Mouse (Mus musculus): ENCODE results near the gene Mmp10. TPM values are rescaled to one million over a fixed set of nuclear protein-coding genes. Genes with fewer than 3 reads are reported as not detected.

The Mmp10 gene
- total RNA-seq, 1 experiment = 0.13 TPM

GRCm38 (mm10) chr9:7526255-7526940 lies 24.2 kb downstream of the Mmp10 start:
- no peak for DNase-seq (ENCODE audit: low read depth, low spot score)

GRCm38 (mm10) chr9:7542763-7543162 lies 40.6 kb downstream of the Mmp10 start:
- Histone ChIP-seq H3K36me3 (ENCODE audit: control insufficient read depth, insufficient read depth, low read length, poor library complexity, severe bottlenecking) (no peaks in the 10 kb centered on the region), H3K9ac (ENCODE audit: insufficient read depth, low read depth, low read length, poor library complexity, severe bottlenecking) (no peak overlapping the region), H3K9me3 (ENCODE audit: control insufficient read depth, insufficient read depth, low read depth, low read length) (no peaks in the 10 kb centered on the region), H3K27ac (ENCODE audit: insufficient read depth, low read depth, low read length, poor library complexity, severe bottlenecking) (no peak overlapping the region), H3K4me3 (ENCODE audit: insufficient read depth in 1 of 2, low read depth in 1 of 2, low read length in 2 of 2, poor library complexity in 1 of 2, severe bottlenecking in 1 of 2) (no peak overlapping the region), H3K4me1 (ENCODE audit: control insufficient read depth in 2 of 2, insufficient read depth in 2 of 2, low read length in 2 of 2, poor library complexity in 1 of 2) (no peaks in the 10 kb centered on the region)
- no peak for DNase-seq (ENCODE audit: low read depth, low spot score)
- TF ChIP-seq ZC3H11A (IDR thresholded peaks at IDR 0.05; ENCODE audit: borderline replicate concordance, low read depth, low read length) = no peak
- TF ChIP-seq MAFK (IDR thresholded peaks at IDR 0.05; ENCODE audit: insufficient read depth, low read depth, low read length) = no peak
- TF ChIP-seq ZNF384 (IDR thresholded peaks at IDR 0.05; ENCODE audit: low read depth, low read length) = no peak
- no peak for TF ChIP-seq CHD2 (IDR thresholded peaks at IDR 0.05; ENCODE audit: low read depth, low read length)
- TF ChIP-seq HCFC1 (IDR thresholded peaks at IDR 0.05; ENCODE audit: borderline replicate concordance, insufficient read depth, low read length) = no peak
- in situ Hi-C loops (cut with MboI; ENCODE audit: low sequenced_read_pairs in 2 of 2, unreplicated experiment in 2 of 2) = no loop called here

More at GRCm38 (mm10) chr9:7526255-7526940, 24.2 kb downstream of the Mmp10 start:
- no peak overlapping the region for H3K27ac ChIP-seq (ENCODE audit: insufficient read depth, low read depth, low read length, poor library complexity, severe bottlenecking)
- H3K4me3 ChIP-seq (ENCODE audit: insufficient read depth in 1 of 2, low read depth in 1 of 2, low read length in 2 of 2, poor library complexity in 1 of 2, severe bottlenecking in 1 of 2) = no peak overlapping the region
- H3K36me3 ChIP-seq (ENCODE audit: control insufficient read depth, insufficient read depth, low read length, poor library complexity, severe bottlenecking) = no peaks in the 10 kb centered on the region
- TF ChIP-seq MAFK (IDR thresholded peaks at IDR 0.05; ENCODE audit: insufficient read depth, low read depth, low read length) (no peak), ZC3H11A (IDR thresholded peaks at IDR 0.05; ENCODE audit: borderline replicate concordance, low read depth, low read length) (no peak), HCFC1 (IDR thresholded peaks at IDR 0.05; ENCODE audit: borderline replicate concordance, insufficient read depth, low read length) (no peak), CHD2 (IDR thresholded peaks at IDR 0.05; ENCODE audit: low read depth, low read length) (no peak), ZNF384 (IDR thresholded peaks at IDR 0.05; ENCODE audit: low read depth, low read length) (no peak)
- no peaks in the 10 kb centered on the region for H3K4me1 ChIP-seq (ENCODE audit: control insufficient read depth in 2 of 2, insufficient read depth in 2 of 2, low read length in 2 of 2, poor library complexity in 1 of 2)
- H3K9me3 ChIP-seq (ENCODE audit: control insufficient read depth, insufficient read depth, low read depth, low read length) = no peaks in the 10 kb centered on the region
- in situ Hi-C loops (cut with MboI; ENCODE audit: low sequenced_read_pairs in 2 of 2, unreplicated experiment in 2 of 2) = no loop called here
- H3K9ac ChIP-seq (ENCODE audit: insufficient read depth, low read depth, low read length, poor library complexity, severe bottlenecking) = no peak overlapping the region

GRCm38 (mm10) chr9:7544923-7545457 lies 42.8 kb downstream of the Mmp10 start:
- TF ChIP-seq ZNF384 (IDR thresholded peaks at IDR 0.05; ENCODE audit: low read depth, low read length) (no peak), ZC3H11A (IDR thresholded peaks at IDR 0.05; ENCODE audit: borderline replicate concordance, low read depth, low read length) (no peak), CHD2 (IDR thresholded peaks at IDR 0.05; ENCODE audit: low read depth, low read length) (no peak), MAFK (IDR thresholded peaks at IDR 0.05; ENCODE audit: insufficient read depth, low read depth, low read length) (no peak), HCFC1 (IDR thresholded peaks at IDR 0.05; ENCODE audit: borderline replicate concordance, insufficient read depth, low read length) (no peak)

GRCm38 (mm10) chr9:7545471-7545870 lies 43.3 kb downstream of the Mmp10 start:
- Histone ChIP-seq H3K9ac (ENCODE audit: insufficient read depth, low read depth, low read length, poor library complexity, severe bottlenecking) (no peak overlapping the region), H3K27ac (ENCODE audit: insufficient read depth, low read depth, low read length, poor library complexity, severe bottlenecking) (no peak overlapping the region), H3K36me3 (ENCODE audit: control insufficient read depth, insufficient read depth, low read length, poor library complexity, severe bottlenecking) (no peaks in the 10 kb centered on the region), H3K4me1 (ENCODE audit: control insufficient read depth in 2 of 2, insufficient read depth in 2 of 2, low read length in 2 of 2, poor library complexity in 1 of 2) (no peaks in the 10 kb centered on the region), H3K4me3 (ENCODE audit: insufficient read depth in 1 of 2, low read depth in 1 of 2, low read length in 2 of 2, poor library complexity in 1 of 2, severe bottlenecking in 1 of 2) (no peak overlapping the region), H3K9me3 (ENCODE audit: control insufficient read depth, insufficient read depth, low read depth, low read length) (no peaks in the 10 kb centered on the region)
- in situ Hi-C loops (cut with MboI; ENCODE audit: low sequenced_read_pairs in 2 of 2, unreplicated experiment in 2 of 2) = no loop called here
- DNase-seq (ENCODE audit: low read depth, low spot score) = no peak
- TF ChIP-seq CHD2 (IDR thresholded peaks at IDR 0.05; ENCODE audit: low read depth, low read length) (no peak), HCFC1 (IDR thresholded peaks at IDR 0.05; ENCODE audit: borderline replicate concordance, insufficient read depth, low read length) (no peak), ZC3H11A (IDR thresholded peaks at IDR 0.05; ENCODE audit: borderline replicate concordance, low read depth, low read length) (no peak), MAFK (IDR thresholded peaks at IDR 0.05; ENCODE audit: insufficient read depth, low read depth, low read length) (no peak), ZNF384 (IDR thresholded peaks at IDR 0.05; ENCODE audit: low read depth, low read length) (no peak)

More at GRCm38 (mm10) chr9:7544923-7545457, 42.8 kb downstream of the Mmp10 start:
- no peaks in the 10 kb centered on the region for H3K36me3 ChIP-seq (ENCODE audit: control insufficient read depth, insufficient read depth, low read length, poor library complexity, severe bottlenecking)
- in situ Hi-C loops (cut with MboI; ENCODE audit: low sequenced_read_pairs in 2 of 2, unreplicated experiment in 2 of 2) = no loop called here
- H3K4me1 ChIP-seq (ENCODE audit: control insufficient read depth in 2 of 2, insufficient read depth in 2 of 2, low read length in 2 of 2, poor library complexity in 1 of 2) = no peaks in the 10 kb centered on the region
- no peak for DNase-seq (ENCODE audit: low read depth, low spot score)
- H3K9me3 ChIP-seq (ENCODE audit: control insufficient read depth, insufficient read depth, low read depth, low read length) = no peaks in the 10 kb centered on the region
- no peak overlapping the region for H3K27ac ChIP-seq (ENCODE audit: insufficient read depth, low read depth, low read length, poor library complexity, severe bottlenecking)
- H3K9ac ChIP-seq (ENCODE audit: insufficient read depth, low read depth, low read length, poor library complexity, severe bottlenecking) = no peak overlapping the region
- no peak overlapping the region for H3K4me3 ChIP-seq (ENCODE audit: insufficient read depth in 1 of 2, low read depth in 1 of 2, low read length in 2 of 2, poor library complexity in 1 of 2, severe bottlenecking in 1 of 2)

Measured in ES-E14 (cell line).